Mouse (Mus musculus) heart, embryonic 14.5 days (tissue): ENCODE data around the gene Fbxo34. TPM values are rescaled to one million over a fixed set of nuclear protein-coding genes. Genes with fewer than 3 reads are reported as not detected.

Experiments
- ATAC-seq: fragments of 200-750 bp; cut with Nextera tagmentation; 2 replicates; pipeline ENCODE4 v1.8.0; 2017; ENCODE audit warnings: low read depth, moderate TSS enrichment; ENCODE audit not compliant: insufficient number of reproducible peaks, insufficient read depth, low FRiP score
- H3K27ac ChIP-seq, 2 experiments: fragments of 200-500 bp in 1 of 2; fragments of 300-500 bp in 1 of 2; sonication (generic) in 1 of 2; replicated peaks in 1 of 2; 2 replicates each; pipeline ENCODE4 v1.5.1; 2012 to 2014; ENCODE audit warnings: low read depth in 2 of 2, low read length in 2 of 2, control low read depth in 1 of 2, mild to moderate bottlenecking in 1 of 2, mixed read lengths in 1 of 2; ENCODE audit not compliant: control insufficient read depth in 1 of 2, insufficient read depth in 1 of 2
- H3K27me3 ChIP-seq: fragments of 300-500 bp; sonication (generic); 2 replicates; pipeline ENCODE4 v1.6.1; 2014; ENCODE audit warnings: mild to moderate bottlenecking, low read length, control low read depth; ENCODE audit not compliant: control insufficient read depth, insufficient read depth
- H3K36me3 ChIP-seq: fragments of 300-500 bp; sonication (generic); 2 replicates; pipeline ENCODE4 v1.6.1; 2014; ENCODE audit warnings: mild to moderate bottlenecking, control low read depth, low read length, mixed read lengths; ENCODE audit not compliant: control insufficient read depth, insufficient read depth
- H3K4me1 ChIP-seq, 2 experiments: fragments of 200-500 bp in 1 of 2; fragments of 300-500 bp in 1 of 2; sonication (generic) in 1 of 2; 2 replicates each; pipeline ENCODE4 v1.6.1; 2012 to 2014; ENCODE audit warnings: low read length in 2 of 2, control low read depth in 1 of 2, mixed read lengths in 1 of 2; ENCODE audit not compliant: control insufficient read depth in 2 of 2, insufficient read depth in 2 of 2
- H3K4me2 ChIP-seq: fragments of 300-500 bp; sonication (generic); 2 replicates; pipeline ENCODE4 v1.6.1; 2014; ENCODE audit warnings: mild to moderate bottlenecking, low read length
- H3K4me3 ChIP-seq, 2 experiments: fragments of 200-500 bp in 1 of 2; fragments of 300-500 bp in 1 of 2; sonication (generic) in 1 of 2; 2 replicates each; pipeline ENCODE4 v1.5.1; 2012 to 2014; ENCODE audit warnings: low read length in 2 of 2, mild to moderate bottlenecking in 2 of 2, control low read depth in 1 of 2, low read depth in 1 of 2, moderate library complexity in 1 of 2; ENCODE audit not compliant: control insufficient read depth in 1 of 2, insufficient read depth in 1 of 2
- H3K9ac ChIP-seq: fragments of 300-500 bp; sonication (generic); 2 replicates; pipeline ENCODE4 v1.6.1; 2014; ENCODE audit warnings: mild to moderate bottlenecking, low read length
- H3K9me3 ChIP-seq: fragments of 300-500 bp; sonication (generic); 2 replicates; pipeline ENCODE4 v1.6.1; 2016; ENCODE audit warnings: low read length, control low read depth; ENCODE audit not compliant: control insufficient read depth
- WGBS: fragments of 180-500 bp; shearing (Covaris S2); extraction: QIAGEN DNeasy Blood & Tissue Kit; methylation state at CpG from one replicate; pipeline ENCODE4 v1.1.7; 2014; 5-methylcytosine and 5-hydroxymethylcytosine counted together
- polyA plus RNA-seq: library from polyadenylated mRNA; unstranded; fragments of >200 nt; fragmentation: Nextera tagmentation; extraction: Ambion mirVana; gene quantifications from 2 replicates; pipeline ENCODE4 v1.2.1, GENCODE M21; 2014

The Fbxo34 gene
- polyA plus RNA-seq, 1 experiment from 2014 or later = 16.4 TPM

GRCm38 (mm10) chr14:47472743-47473546 is 22.7 kb downstream of the Fbxo34 start:
- peak overlapping the region; percentile 69 for H3K4me2 ChIP-seq
- peak; percentile 77 for ATAC-seq
- under 1% methylated on average over 64 of the region's 69 CpGs for WGBS

GRCm38 (mm10) chr14:47473891-47474290 is 23.7 kb downstream of the Fbxo34 start:
- H3K27ac ChIP-seq = no peak overlapping the region
- WGBS = 75% methylated on average over 9 of the region's 9 CpGs

More at GRCm38 (mm10) chr14:47472743-47473546, 22.7 kb downstream of the Fbxo34 start:
- no peaks in the 10 kb centered on the region for H3K36me3 ChIP-seq
- H3K27ac ChIP-seq = peak overlapping the region; percentile 36 to 75
- peak overlapping the region; percentile 92 to 95 for H3K4me3 ChIP-seq
- no peaks in the 10 kb centered on the region for H3K27me3 ChIP-seq
- H3K9me3 ChIP-seq = no peaks in the 10 kb centered on the region
- H3K4me1 ChIP-seq = peaks cover 6 to 11% of the 10 kb centered on the region in 2 experiments
- peak overlapping the region; percentile 96 for H3K9ac ChIP-seq

GRCm38 (mm10) chr14:47474571-47475254 is 24.5 kb downstream of the Fbxo34 start:
- no peaks in the 10 kb centered on the region for H3K27me3 ChIP-seq
- 0 out of 2 replicates have a peak overlapping the region, but pooled peaks have one; percentile 27 for H3K9ac ChIP-seq
- no peak overlapping the region for H3K27ac ChIP-seq
- ATAC-seq = no peak
- WGBS = 68% methylated on average over 8 of the region's 8 CpGs
- H3K36me3 ChIP-seq = no peaks in the 10 kb centered on the region
- H3K9me3 ChIP-seq = no peaks in the 10 kb centered on the region
- H3K4me1 ChIP-seq = peaks cover 6 to 11% of the 10 kb centered on the region in 2 experiments
- H3K4me3 ChIP-seq = no peak overlapping the region
- peak overlapping the region; percentile 69; the same call in 1 of the 2 replicates for H3K4me2 ChIP-seq

More at GRCm38 (mm10) chr14:47473891-47474290, 23.7 kb downstream of the Fbxo34 start:
- H3K4me3 ChIP-seq = peak overlapping the region in 1 of 2 experiments; percentile 95; a peak in 2 of 4 replicates
- no peaks in the 10 kb centered on the region for H3K36me3 ChIP-seq
- H3K27me3 ChIP-seq = no peaks in the 10 kb centered on the region
- H3K9ac ChIP-seq = peak overlapping the region; percentile 96; the same call in 1 of the 2 replicates
- ATAC-seq = no peak
- H3K4me2 ChIP-seq = peak overlapping the region; percentile 69
- H3K4me1 ChIP-seq = peaks cover 6 to 11% of the 10 kb centered on the region in 2 experiments
- H3K9me3 ChIP-seq = no peaks in the 10 kb centered on the region

GRCm38 (mm10) chr14:47476266-47476665 is 26.0 kb downstream of the Fbxo34 start:
- H3K36me3 ChIP-seq = no peaks in the 10 kb centered on the region
- ATAC-seq = no peak
- H3K9ac ChIP-seq = no peak overlapping the region
- H3K4me2 ChIP-seq = no peak overlapping the region
- no peak overlapping the region for H3K27ac ChIP-seq
- peaks cover 6 to 11% of the 10 kb centered on the region in 2 experiments for H3K4me1 ChIP-seq
- WGBS = 51% methylated on average over 4 of the region's 4 CpGs
- H3K9me3 ChIP-seq = no peaks in the 10 kb centered on the region
- H3K4me3 ChIP-seq = no peak overlapping the region
- no peaks in the 10 kb centered on the region for H3K27me3 ChIP-seq

- Histone ChIP-seq H3K27ac (no peak overlapping the region), H3K36me3 (no peaks in the 10 kb centered on the region), H3K4me2 (no peak overlapping the region), H3K4me3 (no peak overlapping the region), H3K4me1 (peaks cover 6 to 11% of the 10 kb centered on the region in 2 experiments), H3K9ac (no peak overlapping the region), H3K9me3 (no peaks in the 10 kb centered on the region), H3K27me3 (no peaks in the 10 kb centered on the region)
- ATAC-seq = no peak
- WGBS = 58% methylated on average over 2 of the region's 2 CpGs
Observed at GRCm38 (mm10) chr14:47477711-47478110, 27.5 kb downstream of the Fbxo34 start.

- no peak for ATAC-seq
- H3K36me3 ChIP-seq = no peaks in the 10 kb centered on the region
- no peak overlapping the region for H3K4me2 ChIP-seq
- H3K27ac ChIP-seq = no peak overlapping the region
- peaks cover 0 to 4% of the 10 kb centered on the region in 2 experiments; a peak in 1 of 4 replicates for H3K4me1 ChIP-seq
- no peaks in the 10 kb centered on the region for H3K27me3 ChIP-seq
- no peak overlapping the region for H3K4me3 ChIP-seq
- 75% methylated on average over 6 of the region's 6 CpGs for WGBS
- no peak overlapping the region for H3K9ac ChIP-seq
- no peaks in the 10 kb centered on the region for H3K9me3 ChIP-seq
Observed at GRCm38 (mm10) chr14:47482200-47482599, 32.0 kb downstream of the Fbxo34 start.

GRCm38 (mm10) chr14:47483099-47483498 is 32.9 kb downstream of the Fbxo34 start:
- WGBS = 56% methylated on average over 1 of the region's 1 CpGs
- Histone ChIP-seq H3K27ac (no peak overlapping the region), H3K4me3 (no peak overlapping the region), H3K36me3 (no peaks in the 10 kb centered on the region), H3K27me3 (no peaks in the 10 kb centered on the region), H3K4me1 (peaks cover 0 to 4% of the 10 kb centered on the region in 2 experiments; a peak in 1 of 4 replicates), H3K9me3 (no peaks in the 10 kb centered on the region), H3K9ac (no peak overlapping the region), H3K4me2 (no peak overlapping the region)
- ATAC-seq = no peak
